Mouse (Mus musculus) adrenal gland, adult 8-10 months (tissue): ENCODE measurements around the gene Coq4. TPM values are rescaled to one million over a fixed set of nuclear protein-coding genes. Genes with fewer than 3 reads are reported as not detected.

Source experiments
- DNase-seq: peaks from one replicate; pipeline ENCODE4 v3.0.0; 2022
- microRNA-seq, 2 experiments: library from miRNA; unstranded; fragments of <30 nt; microRNA quantifications; one replicate each; pipeline ENCODE4 v1.2.0; 2022
- total RNA-seq, 4 experiments: library from RNA; stranded (reverse); gene quantifications; 2 replicates each; pipeline ENCODE4 v1.2.4; 2022

Coq4 gene
- total RNA-seq, 4 experiments from 2014 or later, result 18.6 to 25.1 (median 20.7) TPM

DNA sequence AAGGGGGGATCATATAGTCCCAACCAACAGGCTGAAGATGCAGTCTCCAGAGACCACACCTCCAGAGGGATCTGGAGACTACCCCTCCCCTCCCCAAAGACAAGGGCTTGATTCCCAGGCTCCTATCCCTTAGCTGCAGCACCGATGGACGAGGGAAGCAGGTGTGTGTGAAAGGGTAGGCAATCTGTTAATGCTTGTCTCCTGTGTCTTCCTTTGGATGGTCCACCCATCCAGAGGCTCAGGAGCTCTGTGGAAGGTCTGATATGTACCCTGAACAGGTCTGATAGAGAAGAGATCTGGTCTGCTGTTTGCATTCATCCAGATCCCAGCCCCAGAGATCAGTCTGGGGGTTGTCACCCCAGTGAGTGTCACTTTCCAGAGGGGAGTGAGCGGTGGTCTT, 59.6 kb downstream of the Coq4 start:
- no peak for DNase-seq

Small RNA genes lying within 50 kb of the gene (microRNA-seq; reads per million reads assigned to microRNA genes)
- gene Mir219a-2 (0 reads per million in 2 experiments), gene Mir219b (0 reads per million in 2 experiments)

Other genes with a start within 250 kb of the Coq4 start
- 10 to 100 TPM; 48.7 to 53.6 (median 52.8) TPM for gene Rapgef1, start 167.8 kb upstream of the Coq4 start, total RNA-seq
- gene Gm13420, start 35.8 kb upstream of the Coq4 start, total RNA-seq, result under 1 TPM in 2 of 4 experiments, not detected in 2; 0.43 to 0.46 TPM
- not detected for gene Gm13547, start 28.2 kb upstream of the Coq4 start, total RNA-seq
- 10 to 100 TPM; 38.8 to 73.6 (median 49.8) TPM for gene Trub2, start 1.0 kb downstream of the Coq4 start, total RNA-seq
- gene Slc27a4, start 15.1 kb downstream of the Coq4 start, total RNA-seq, result 10 to 100 TPM; 29.2 to 51.3 (median 39.1) TPM
- 10 to 100 TPM; 46.8 to 58.8 (median 49.5) TPM for gene Urm1, start 32.6 kb downstream of the Coq4 start, total RNA-seq
- gene Cercam, start 81.7 kb downstream of the Coq4 start, total RNA-seq, result 10 to 100 TPM in 3 of 4 experiments, 1 to 10 TPM in 1; 7.6 to 32.8 (median 18.4) TPM
- gene Odf2, start 101.7 kb downstream of the Coq4 start, total RNA-seq, result 10 to 100 TPM; 31.2 to 80.8 (median 57.9) TPM
- 10 to 100 TPM; 34.7 to 56.4 (median 43.6) TPM for gene Gle1, start 147.9 kb downstream of the Coq4 start, total RNA-seq
- 100 to 1,000 TPM; 163 to 298 (median 244) TPM for gene Sptan1, start 178.1 kb downstream of the Coq4 start, total RNA-seq